Mouse (Mus musculus): Measurements from ENCODE around the gene Galnt4. TPM values are rescaled to one million over a fixed set of nuclear protein-coding genes. Genes with fewer than 3 reads are reported as not detected.

The Galnt4 gene
- polyA plus RNA-seq, 1 experiment from 2014 or later: 12.4 TPM

DNA sequence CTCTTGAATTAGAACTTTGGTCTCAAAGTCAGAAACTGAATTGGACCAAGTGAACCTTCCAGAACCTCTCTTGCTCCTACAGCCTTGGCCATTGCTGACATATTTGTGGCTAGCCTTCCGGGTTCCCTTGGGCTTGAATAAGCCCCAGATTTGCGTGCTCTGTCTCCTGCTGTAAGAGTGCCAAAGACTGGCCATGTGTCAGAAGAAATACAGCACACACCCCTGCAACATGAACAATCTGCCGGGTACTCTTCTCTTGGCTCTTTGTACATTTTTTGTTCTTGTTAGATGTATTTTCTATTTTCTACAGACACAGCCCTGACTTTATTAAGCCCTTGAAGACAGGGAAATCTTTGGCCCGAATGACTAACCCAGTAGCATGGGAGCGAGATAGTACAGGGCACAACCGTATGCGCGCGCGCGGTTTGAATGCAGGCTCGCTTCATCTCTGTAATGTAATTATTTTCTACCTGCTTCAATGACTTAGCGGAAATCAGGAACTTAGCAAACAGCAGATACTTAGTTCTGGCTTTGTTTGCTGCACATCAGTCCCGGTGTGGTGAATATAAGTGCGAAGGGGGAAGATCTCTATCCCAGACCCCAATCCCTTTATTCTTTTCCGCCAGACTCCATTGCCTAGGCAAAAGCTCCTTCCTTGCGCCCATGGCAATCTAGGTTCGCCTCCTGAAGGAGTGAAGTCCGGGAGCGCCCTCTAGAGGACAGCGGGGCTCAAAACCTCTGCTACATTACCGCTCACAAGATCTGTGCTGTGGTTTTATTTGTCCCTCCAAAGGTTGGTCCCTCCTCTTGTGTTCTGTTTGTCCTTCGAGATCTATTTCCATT, 23.3 kb upstream of the Galnt4 start:
- ATAC-seq (ENCODE audit: low FRiP score, low TSS enrichment): peak; percentile 77; the same call in 1 of the 2 replicates
- H3K4me2 ChIP-seq (replicated peaks; ENCODE audit: low read depth, low read length): no peak overlapping the region
- no peaks in the 10 kb centered on the region for H3K27me3 ChIP-seq (ENCODE audit: control insufficient read depth, insufficient read depth, low read length)
- no peak overlapping the region for H3K27ac ChIP-seq (ENCODE audit: low read depth, low read length)
- no peak overlapping the region for H3K4me3 ChIP-seq (ENCODE audit: low read length)
- H3K9ac ChIP-seq (ENCODE audit: low read depth, low read length): no peak overlapping the region
- H3K9me3 ChIP-seq (ENCODE audit: control insufficient read depth, low read length): no peaks in the 10 kb centered on the region
- H3K36me3 ChIP-seq (ENCODE audit: control insufficient read depth, insufficient read depth, low read length): no peaks in the 10 kb centered on the region
- no peaks in the 10 kb centered on the region for H3K4me1 ChIP-seq (ENCODE audit: control insufficient read depth, insufficient read depth, low read length)
- WGBS: 47% methylated on average over 23 of the region's 23 CpGs

DNA sequence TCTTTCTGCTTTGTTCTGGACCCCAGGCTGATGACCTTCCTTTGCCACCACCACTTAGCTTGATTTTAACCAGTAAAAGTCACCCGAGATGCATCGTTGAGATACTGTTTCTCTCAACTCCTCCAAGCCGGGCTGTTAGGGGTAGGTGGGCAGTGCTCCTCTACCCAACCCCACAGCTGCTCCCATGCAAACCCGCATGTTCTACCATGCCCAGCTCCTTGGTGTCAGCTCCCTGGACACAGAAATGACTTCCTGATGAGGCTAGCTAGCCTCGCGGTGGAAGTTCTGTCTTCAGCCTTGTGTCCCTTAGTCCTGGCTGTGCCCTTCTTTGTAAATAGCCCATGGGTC, 22.7 kb upstream of the Galnt4 start:
- Histone ChIP-seq H3K9me3 (ENCODE audit: control insufficient read depth, low read length) (no peaks in the 10 kb centered on the region), H3K36me3 (ENCODE audit: control insufficient read depth, insufficient read depth, low read length) (no peaks in the 10 kb centered on the region), H3K27ac (ENCODE audit: low read depth, low read length) (no peak overlapping the region), H3K9ac (ENCODE audit: low read depth, low read length) (no peak overlapping the region), H3K4me3 (ENCODE audit: low read length) (no peak overlapping the region), H3K27me3 (ENCODE audit: control insufficient read depth, insufficient read depth, low read length) (no peaks in the 10 kb centered on the region), H3K4me1 (ENCODE audit: control insufficient read depth, insufficient read depth, low read length) (no peaks in the 10 kb centered on the region), H3K4me2 (replicated peaks; ENCODE audit: low read depth, low read length) (no peak overlapping the region)
- WGBS: 67% methylated on average over 6 of the region's 6 CpGs
- ATAC-seq (ENCODE audit: low FRiP score, low TSS enrichment): no peak

DNA sequence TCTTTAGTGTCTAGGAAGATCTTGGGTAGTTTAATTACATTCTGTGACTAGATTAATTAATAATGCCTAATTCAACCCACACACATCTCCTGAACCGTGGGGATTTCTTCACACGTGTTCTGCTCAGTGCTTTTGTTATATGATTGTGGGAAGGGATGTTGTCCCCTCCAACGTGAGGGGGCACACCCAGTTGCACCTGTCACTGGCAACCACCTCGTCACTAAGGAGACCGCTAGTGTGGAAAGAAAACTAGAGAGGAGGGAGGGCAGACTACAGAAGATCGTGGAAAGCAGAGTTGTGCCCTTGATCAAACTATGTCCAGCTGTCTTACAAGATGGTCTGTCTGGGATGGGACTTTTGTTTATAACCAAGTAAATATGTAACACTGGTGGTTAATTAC, 21.9 kb upstream of the Galnt4 start:
- no peak overlapping the region for H3K9ac ChIP-seq (ENCODE audit: low read depth, low read length)
- H3K4me2 ChIP-seq (replicated peaks; ENCODE audit: low read depth, low read length): no peak overlapping the region
- no peaks in the 10 kb centered on the region for H3K4me1 ChIP-seq (ENCODE audit: control insufficient read depth, insufficient read depth, low read length)
- ATAC-seq (ENCODE audit: low FRiP score, low TSS enrichment): no peak
- H3K27me3 ChIP-seq (ENCODE audit: control insufficient read depth, insufficient read depth, low read length): no peaks in the 10 kb centered on the region
- H3K36me3 ChIP-seq (ENCODE audit: control insufficient read depth, insufficient read depth, low read length): no peaks in the 10 kb centered on the region
- no peaks in the 10 kb centered on the region for H3K9me3 ChIP-seq (ENCODE audit: control insufficient read depth, low read length)
- WGBS: 74% methylated on average over 6 of the region's 6 CpGs
- H3K27ac ChIP-seq (ENCODE audit: low read depth, low read length): no peak overlapping the region
- no peak overlapping the region for H3K4me3 ChIP-seq (ENCODE audit: low read length)

DNA sequence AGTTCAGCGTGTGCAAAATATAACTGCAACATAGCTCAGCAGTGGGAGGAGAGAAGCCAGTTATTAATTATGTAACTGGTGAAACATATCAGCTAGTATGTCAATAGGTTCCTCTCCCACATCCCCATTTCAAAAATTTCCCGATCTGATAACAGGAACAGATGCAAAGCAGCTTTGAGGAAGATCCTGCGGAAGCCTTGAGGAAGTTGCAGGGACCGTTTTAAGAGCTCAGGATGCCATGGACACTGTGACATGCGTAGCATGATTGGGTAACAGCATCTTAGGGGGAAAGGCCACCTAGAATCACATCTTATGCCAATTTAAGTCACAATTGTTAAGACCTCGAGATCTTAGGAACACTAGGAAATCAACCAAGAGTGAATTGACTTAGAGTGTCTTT, 18.1 kb upstream of the Galnt4 start:
- 80% methylated on average over 6 of the region's 6 CpGs for WGBS

DNA sequence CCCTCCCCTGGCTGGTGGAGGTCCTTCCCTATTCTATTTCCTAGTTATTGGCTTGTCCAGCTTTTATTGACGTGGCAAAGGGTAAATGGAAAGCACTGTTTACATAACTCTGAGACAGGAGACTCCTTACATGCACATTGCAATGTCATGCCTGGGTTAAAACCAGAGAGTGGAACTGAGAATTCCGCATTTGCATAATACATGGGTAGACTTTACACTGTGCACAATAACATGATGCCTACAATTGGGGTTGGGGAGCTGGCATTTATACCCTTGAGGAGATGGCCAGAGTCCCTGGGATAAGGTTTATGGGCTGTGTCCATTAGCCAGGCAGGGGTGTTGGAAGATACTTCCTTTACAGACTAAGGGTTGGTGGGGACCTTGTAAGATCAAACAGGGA, 14.6 kb upstream of the Galnt4 start:
- no peaks in the 10 kb centered on the region for H3K36me3 ChIP-seq (ENCODE audit: control insufficient read depth, insufficient read depth, low read length)
- 59% methylated on average over 2 of the region's 2 CpGs for WGBS
- ATAC-seq (ENCODE audit: low FRiP score, low TSS enrichment): no peak
- H3K27ac ChIP-seq (ENCODE audit: low read depth, low read length): no peak overlapping the region
- no peaks in the 10 kb centered on the region for H3K4me1 ChIP-seq (ENCODE audit: control insufficient read depth, insufficient read depth, low read length)
- no peak overlapping the region for H3K4me3 ChIP-seq (ENCODE audit: low read length)
- no peaks in the 10 kb centered on the region for H3K9me3 ChIP-seq (ENCODE audit: control insufficient read depth, low read length)
- no peak overlapping the region for H3K4me2 ChIP-seq (replicated peaks; ENCODE audit: low read depth, low read length)
- H3K9ac ChIP-seq (ENCODE audit: low read depth, low read length): no peak overlapping the region
- H3K27me3 ChIP-seq (ENCODE audit: control insufficient read depth, insufficient read depth, low read length): no peaks in the 10 kb centered on the region

More for the DNA sequence above, 18.1 kb upstream of the Galnt4 start:
- Histone ChIP-seq H3K4me2 (replicated peaks; ENCODE audit: low read depth, low read length) (no peak overlapping the region), H3K27ac (ENCODE audit: low read depth, low read length) (no peak overlapping the region), H3K36me3 (ENCODE audit: control insufficient read depth, insufficient read depth, low read length) (no peaks in the 10 kb centered on the region), H3K27me3 (ENCODE audit: control insufficient read depth, insufficient read depth, low read length) (no peaks in the 10 kb centered on the region), H3K9ac (ENCODE audit: low read depth, low read length) (no peak overlapping the region), H3K4me3 (ENCODE audit: low read length) (no peak overlapping the region), H3K9me3 (ENCODE audit: control insufficient read depth, low read length) (no peaks in the 10 kb centered on the region), H3K4me1 (ENCODE audit: control insufficient read depth, insufficient read depth, low read length) (no peaks in the 10 kb centered on the region)
- no peak for ATAC-seq (ENCODE audit: low FRiP score, low TSS enrichment)

DNA sequence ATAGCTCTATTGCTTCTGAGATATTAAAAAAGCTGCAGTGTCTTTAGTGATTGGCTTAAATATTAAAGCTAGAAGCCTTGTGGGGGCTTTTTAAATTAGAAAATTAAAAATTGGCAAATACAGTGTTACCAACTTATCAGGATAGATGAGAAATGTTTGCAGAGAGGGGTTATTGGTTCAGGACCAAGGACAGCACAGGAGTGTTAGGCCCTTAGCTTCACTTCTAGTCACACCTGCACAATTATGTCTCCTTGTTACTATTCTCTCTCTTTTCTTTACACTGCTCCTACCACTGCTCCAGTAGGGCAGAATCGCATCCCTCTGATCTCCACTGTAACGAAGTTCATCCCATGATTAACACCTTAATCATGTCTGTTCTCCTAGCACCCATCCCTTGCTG, 12.8 kb upstream of the Galnt4 start:
- WGBS: 76% methylated on average over 2 of the region's 2 CpGs
- Histone ChIP-seq H3K9ac (ENCODE audit: low read depth, low read length) (no peak overlapping the region), H3K4me3 (ENCODE audit: low read length) (no peak overlapping the region), H3K4me1 (ENCODE audit: control insufficient read depth, insufficient read depth, low read length) (no peaks in the 10 kb centered on the region), H3K9me3 (ENCODE audit: control insufficient read depth, low read length) (no peaks in the 10 kb centered on the region), H3K36me3 (ENCODE audit: control insufficient read depth, insufficient read depth, low read length) (no peaks in the 10 kb centered on the region), H3K27me3 (ENCODE audit: control insufficient read depth, insufficient read depth, low read length) (no peaks in the 10 kb centered on the region), H3K4me2 (replicated peaks; ENCODE audit: low read depth, low read length) (no peak overlapping the region), H3K27ac (ENCODE audit: low read depth, low read length) (no peak overlapping the region)
- no peak for ATAC-seq (ENCODE audit: low FRiP score, low TSS enrichment)

DNA sequence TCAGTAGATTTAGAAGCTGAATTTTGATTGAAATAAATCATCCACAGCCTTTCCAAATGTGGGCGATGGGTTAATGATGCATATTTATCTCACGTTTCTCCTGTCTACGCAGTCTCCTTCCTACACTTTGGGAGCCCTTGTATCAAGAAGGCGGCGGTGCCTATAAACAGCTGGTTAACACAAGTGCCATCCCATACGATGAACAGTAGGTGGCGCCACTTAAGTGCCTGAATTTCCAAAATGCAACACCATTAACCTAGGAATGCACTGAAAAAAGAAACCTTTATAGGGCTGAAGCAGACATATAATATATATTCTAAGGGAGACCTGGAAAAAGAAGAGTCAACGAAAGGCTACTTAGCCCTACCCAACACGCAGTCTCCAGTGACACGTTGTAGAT, 10.6 kb upstream of the Galnt4 start:
- no peak overlapping the region for H3K27ac ChIP-seq (ENCODE audit: low read depth, low read length)
- H3K36me3 ChIP-seq (ENCODE audit: control insufficient read depth, insufficient read depth, low read length): no peaks in the 10 kb centered on the region
- no peak overlapping the region for H3K4me3 ChIP-seq (ENCODE audit: low read length)
- no peaks in the 10 kb centered on the region for H3K27me3 ChIP-seq (ENCODE audit: control insufficient read depth, insufficient read depth, low read length)
- no peaks in the 10 kb centered on the region for H3K9me3 ChIP-seq (ENCODE audit: control insufficient read depth, low read length)
- 67% methylated on average over 10 of the region's 10 CpGs for WGBS
- H3K9ac ChIP-seq (ENCODE audit: low read depth, low read length): no peak overlapping the region
- no peak for ATAC-seq (ENCODE audit: low FRiP score, low TSS enrichment)
- no peaks in the 10 kb centered on the region for H3K4me1 ChIP-seq (ENCODE audit: control insufficient read depth, insufficient read depth, low read length)
- no peak overlapping the region for H3K4me2 ChIP-seq (replicated peaks; ENCODE audit: low read depth, low read length)

DNA sequence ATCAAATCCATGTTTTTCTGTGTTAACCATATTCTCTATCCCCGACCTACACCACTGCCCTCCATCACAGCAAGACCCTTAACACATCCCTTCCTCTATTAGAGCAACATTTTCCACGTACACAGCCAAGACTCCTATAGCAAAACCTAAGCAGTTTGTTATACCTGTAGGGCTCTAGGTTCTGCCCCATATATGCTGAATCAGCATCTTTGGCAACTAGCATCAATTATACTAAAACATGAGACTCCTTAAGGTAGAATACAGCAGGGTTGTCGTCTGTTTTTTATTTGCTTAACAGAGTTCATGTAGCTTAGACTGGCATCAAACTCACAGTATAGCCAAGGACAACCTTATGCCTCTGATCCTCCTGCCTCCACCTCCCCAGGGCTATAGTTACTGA, 2.4 kb upstream of the Galnt4 start:
- Histone ChIP-seq H3K9ac (ENCODE audit: low read depth, low read length) (no peak overlapping the region), H3K27ac (ENCODE audit: low read depth, low read length) (no peak overlapping the region), H3K4me1 (ENCODE audit: control insufficient read depth, insufficient read depth, low read length) (peaks cover 6% of the 10 kb centered on the region; the same call in 1 of the 2 replicates), H3K9me3 (ENCODE audit: control insufficient read depth, low read length) (peaks cover 9% of the 10 kb centered on the region; the same call in 1 of the 2 replicates), H3K27me3 (ENCODE audit: control insufficient read depth, insufficient read depth, low read length) (no peaks in the 10 kb centered on the region), H3K4me3 (ENCODE audit: low read length) (no peak overlapping the region), H3K36me3 (ENCODE audit: control insufficient read depth, insufficient read depth, low read length) (peaks cover 12% of the 10 kb centered on the region; the same call in 1 of the 2 replicates), H3K4me2 (replicated peaks; ENCODE audit: low read depth, low read length) (no peak overlapping the region)
- ATAC-seq (ENCODE audit: low FRiP score, low TSS enrichment): no peak
- WGBS: 86% methylated on average over 3 of the region's 3 CpGs

DNA sequence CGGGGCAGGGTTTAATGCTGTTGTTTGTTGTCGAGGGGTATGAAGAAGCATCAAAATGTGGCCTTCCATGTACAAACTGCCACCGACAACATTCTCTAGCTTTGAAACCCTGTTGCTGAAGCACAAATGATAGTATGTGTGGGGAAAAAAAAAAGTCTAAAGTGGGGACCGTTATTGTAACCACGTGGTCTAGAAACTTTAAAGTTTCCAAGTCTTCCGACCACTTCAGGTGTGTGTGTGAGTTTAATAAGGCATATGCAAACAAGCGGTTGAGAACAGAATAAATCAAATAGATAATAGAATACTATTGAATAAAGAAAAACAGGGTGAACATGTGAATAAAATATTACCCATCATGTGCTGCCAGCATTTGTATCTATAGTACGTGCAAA, 1.7 kb upstream of the Galnt4 start:
- no peaks in the 10 kb centered on the region for H3K27me3 ChIP-seq (ENCODE audit: control insufficient read depth, insufficient read depth, low read length)
- ATAC-seq (ENCODE audit: low FRiP score, low TSS enrichment): no peak
- peak overlapping the region; percentile 91; the same call in 1 of the 2 replicates for H3K9ac ChIP-seq (ENCODE audit: low read depth, low read length)
- H3K36me3 ChIP-seq (ENCODE audit: control insufficient read depth, insufficient read depth, low read length): peaks cover 17% of the 10 kb centered on the region
- peak overlapping the region; percentile 97 for H3K4me2 ChIP-seq (replicated peaks; ENCODE audit: low read depth, low read length)
- H3K9me3 ChIP-seq (ENCODE audit: control insufficient read depth, low read length): peaks cover 9% of the 10 kb centered on the region
- peaks cover 11% of the 10 kb centered on the region; the same call in 1 of the 2 replicates for H3K4me1 ChIP-seq (ENCODE audit: control insufficient read depth, insufficient read depth, low read length)
- H3K27ac ChIP-seq (ENCODE audit: low read depth, low read length): no peak overlapping the region
- WGBS: 40% methylated on average over 8 of the region's 8 CpGs
- peak overlapping the region; percentile 95 for H3K4me3 ChIP-seq (ENCODE audit: low read length)
